Mouse (Mus musculus): ENCODE data around the gene Rnaseh2a.

Gene Rnaseh2a

GRCm38 (mm10) chr8:84982499-84983011 is 13.0 kb upstream of the Rnaseh2a start:
- no peak for DNase-seq

GRCm38 (mm10) chr8:84981644-84982498 is 12.3 kb upstream of the Rnaseh2a start:
- peak; percentile 70 for DNase-seq

GRCm38 (mm10) chr8:84980622-84981358 is 11.2 kb upstream of the Rnaseh2a start:
- DNase-seq, result peak; percentile 96

- DNase-seq, result peak; percentile 96
These were observed 10.2 kb upstream of the Rnaseh2a start for GRCm38 (mm10) chr8:84979599-84980421.

- peak; percentile 96 for DNase-seq
These were observed 8.8 kb upstream of the Rnaseh2a start, which contains the start of gene Junb for GRCm38 (mm10) chr8:84978248-84978940. Gene Junb, minus strand, starts transcription at chr8:84978718.

- DNase-seq, result peak; percentile 82
These were observed 8.1 kb upstream of the Rnaseh2a start for GRCm38 (mm10) chr8:84977435-84978247.

- no peak for DNase-seq
These were observed 7.3 kb upstream of the Rnaseh2a start for GRCm38 (mm10) chr8:84976763-84977434.

GRCm38 (mm10) chr8:84976031-84976762 is 6.6 kb upstream of the Rnaseh2a start:
- peak; percentile 97 for DNase-seq

GRCm38 (mm10) chr8:84975434-84975833 is 5.9 kb upstream of the Rnaseh2a start:
- DNase-seq, result peak; percentile 80

- DNase-seq, result no peak
These were observed 5.1 kb upstream of the Rnaseh2a start for GRCm38 (mm10) chr8:84974543-84975142.

GRCm38 (mm10) chr8:84973803-84974542 is 4.4 kb upstream of the Rnaseh2a start:
- DNase-seq, result peak; percentile 67

GRCm38 (mm10) chr8:84973079-84973478 is 3.5 kb upstream of the Rnaseh2a start:
- DNase-seq, result no peak

GRCm38 (mm10) chr8:84970913-84971312 is 1.3 kb upstream of the Rnaseh2a start:
- no peak for DNase-seq

GRCm38 (mm10) chr8:84970135-84970790 is 696 bp upstream of the Rnaseh2a start:
- DNase-seq, result peak; percentile 48

- DNase-seq, result no peak
These were observed 917 bp downstream of the Rnaseh2a start for GRCm38 (mm10) chr8:84968650-84969049.

- no peak for DNase-seq
These were observed 1.8 kb downstream of the Rnaseh2a start for GRCm38 (mm10) chr8:84967532-84968304.

GRCm38 (mm10) chr8:84966603-84967002 is 3.0 kb downstream of the Rnaseh2a start:
- no peak for DNase-seq

Measured in kidney, postnatal 10 days (tissue).